Mouse (Mus musculus) right cerebral cortex, adult 18-20 months (tissue): ENCODE measurements at regions not wholly inside any gene's neighbourhood (a gene's known extent, or its start where the extent isn't known, plus 50 kb on each side); places are given as distances from the start of the nearest gene placed in this dataset.

Experiments
- DNase-seq: peaks from one replicate; pipeline ENCODE4 v3.0.0; 2022; ENCODE audit warnings: mixed read lengths

- DNase-seq, result no peak
Measured at GRCm38 (mm10) chr10:70738686-70739085, 82.9 kb upstream of the Phyhipl start.

GRCm38 (mm10) chr10:70733956-70734355 is 78.2 kb upstream of the Phyhipl start:
- DNase-seq, result no peak

GRCm38 (mm10) chr10:70733478-70733877 is 77.7 kb upstream of the Phyhipl start:
- peak; percentile 36 for DNase-seq

- DNase-seq, result no peak
Measured at GRCm38 (mm10) chr10:70725091-70725490, 69.3 kb upstream of the Phyhipl start.

- no peak for DNase-seq
Measured at GRCm38 (mm10) chr10:70722783-70723182, 67.0 kb upstream of the Phyhipl start.

GRCm38 (mm10) chr10:70722381-70722780 is 66.6 kb upstream of the Phyhipl start:
- no peak for DNase-seq

- peak; percentile 24 for DNase-seq
Measured at GRCm38 (mm10) chr10:70717464-70717863, 61.7 kb upstream of the Phyhipl start.

GRCm38 (mm10) chr10:70717025-70717424 is 61.3 kb upstream of the Phyhipl start:
- DNase-seq, result peak; percentile 85

GRCm38 (mm10) chr10:70713306-70713705 is 57.5 kb upstream of the Phyhipl start:
- peak; percentile 54 for DNase-seq

GRCm38 (mm10) chr10:70708806-70709205 is 53.0 kb upstream of the Phyhipl start:
- no peak for DNase-seq
